Mouse (Mus musculus): Measurements from ENCODE around the gene Wrap73.

GRCm38 (mm10) chr4:154163296-154163695, 21.1 kb downstream of the Wrap73 start:
- TF ChIP-seq CTCF (conservative IDR thresholded peaks at IDR 0.05; ENCODE audit: insufficient read depth, insufficient read length, low read depth, low read length) (peak; percentile 88), POLR2A (IDR thresholded peaks at IDR 0.05; ENCODE audit: low read depth, low read length) (no peak)
